Mouse (Mus musculus): ENCODE measurements around the gene Phldb3.
A peak's percentile ranks its signal among the peaks of the same experiment; 100 is the strongest.
"Not testable (repeated sequence)": the region's sequence is repeated elsewhere in the genome, so short reads cannot be mapped to it uniquely, and the experiment has no call there.

Phldb3 gene

GRCm38 (mm10) chr7:24593621-24594308 is 16.8 kb upstream of the Phldb3 start:
- no peak for DNase-seq (ENCODE audit: extremely low spot score, low read depth, low spot score)

- DNase-seq (ENCODE audit: extremely low spot score, low read depth, low spot score): no peak
Observed at GRCm38 (mm10) chr7:24594309-24594803, 16.2 kb upstream of the Phldb3 start.

DNA sequence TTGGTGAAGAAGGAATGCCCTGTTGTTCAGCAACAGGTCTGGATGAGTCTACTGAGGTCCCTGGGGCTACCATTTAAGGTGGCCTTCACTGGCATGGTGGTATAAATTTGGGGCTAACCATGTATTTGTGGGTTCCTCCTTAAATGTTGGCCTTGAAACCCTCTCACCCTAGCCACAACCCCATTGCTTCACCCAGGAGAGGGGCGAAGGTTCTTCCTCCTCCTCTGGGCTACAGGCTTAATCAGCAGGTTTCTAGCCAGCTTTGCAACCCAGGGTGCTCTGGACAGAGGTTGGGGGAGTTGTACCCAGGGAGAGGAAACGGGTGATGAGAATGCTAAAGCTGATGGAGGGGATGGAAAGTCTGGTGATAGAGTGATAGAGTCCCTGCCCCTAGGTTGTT is 15.1 kb upstream of the Phldb3 start:
- DNase-seq (ENCODE audit: extremely low spot score, low read depth, low spot score): no peak

GRCm38 (mm10) chr7:24598121-24598520 is 12.4 kb upstream of the Phldb3 start:
- DNase-seq (ENCODE audit: extremely low spot score, low read depth, low spot score): no peak

DNA sequence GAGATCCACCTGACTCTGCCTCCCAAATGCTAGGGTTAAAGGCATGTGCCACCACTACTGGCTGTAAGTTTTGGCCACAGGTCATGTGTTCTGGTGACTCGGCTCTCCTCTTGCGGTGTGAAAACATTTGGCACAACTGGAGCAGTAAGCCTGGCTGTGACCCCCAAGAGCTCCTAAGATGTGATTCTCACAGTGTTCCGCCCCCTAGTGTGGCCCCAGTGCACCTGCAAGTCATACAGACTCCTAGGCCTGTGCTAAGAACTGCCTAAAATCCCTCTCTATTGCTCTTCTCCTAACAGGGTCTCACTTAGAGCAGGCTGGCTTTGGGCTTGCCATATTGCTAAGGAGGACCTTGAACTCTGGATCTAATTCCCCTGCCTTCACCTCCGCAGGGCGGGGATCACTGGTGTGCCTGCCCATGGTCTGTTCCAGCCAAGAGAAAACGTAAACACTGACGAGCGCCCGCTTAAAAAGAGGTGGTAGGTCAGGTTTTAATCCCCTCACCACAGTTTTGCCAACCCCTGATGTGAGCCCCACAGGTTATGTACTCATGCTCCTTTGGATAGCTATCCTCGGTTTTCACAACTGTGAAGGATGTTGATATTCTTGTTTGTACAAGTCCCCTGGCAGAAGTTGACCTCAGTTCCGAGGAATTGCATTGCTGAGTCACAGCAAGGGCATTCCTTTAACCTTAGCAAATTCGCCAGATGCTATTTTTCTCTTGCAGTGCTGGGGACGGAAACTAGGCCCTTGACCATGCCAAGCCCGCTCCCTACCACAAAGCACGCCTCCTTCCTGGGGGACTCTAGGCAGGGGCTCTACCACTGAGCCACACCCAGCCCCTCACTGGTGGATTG is 11.1 kb upstream of the Phldb3 start:
- DNase-seq (ENCODE audit: extremely low spot score, low read depth, low spot score): no peak

DNA sequence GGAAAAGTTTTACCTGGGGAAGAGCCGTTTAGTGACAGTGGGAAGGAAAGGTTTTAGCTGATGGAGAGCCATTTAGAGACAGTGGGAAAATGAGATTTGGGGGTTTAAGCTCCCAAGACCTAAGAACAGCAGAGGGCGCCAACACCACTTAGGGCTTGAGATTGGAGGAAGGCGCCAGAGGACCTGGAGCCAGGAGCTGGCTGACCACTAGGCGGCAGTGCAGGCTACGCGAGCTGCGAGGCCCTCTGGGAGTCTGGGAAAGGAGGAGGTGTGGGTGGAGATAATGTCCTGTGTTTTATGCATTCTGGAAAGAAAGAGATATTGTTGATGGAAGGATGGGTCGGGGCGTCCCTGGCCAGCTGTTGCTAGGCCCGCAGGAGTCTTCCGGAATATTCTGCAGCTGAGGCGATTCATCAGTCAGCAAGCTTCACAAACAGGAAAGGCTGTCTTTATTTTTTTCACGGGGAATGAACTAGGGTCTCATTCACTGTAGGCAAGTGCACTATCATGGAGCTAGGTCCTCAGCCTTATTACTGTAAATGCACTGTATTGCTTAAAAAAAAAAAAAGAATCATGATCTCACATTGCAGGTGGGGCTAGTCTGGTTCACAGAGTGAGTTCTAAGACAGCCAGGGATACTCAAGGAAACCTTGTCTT is 9.5 kb upstream of the Phldb3 start:
- peak; percentile 86 for DNase-seq (ENCODE audit: extremely low spot score, low read depth, low spot score)

GRCm38 (mm10) chr7:24605561-24605960 is 5.0 kb upstream of the Phldb3 start:
- DNase-seq (ENCODE audit: extremely low spot score, low read depth, low spot score): no peak

- no peak for DNase-seq (ENCODE audit: extremely low spot score, low read depth, low spot score)
Observed at GRCm38 (mm10) chr7:24606046-24606445, 4.5 kb upstream of the Phldb3 start.

- DNase-seq (ENCODE audit: extremely low spot score, low read depth, low spot score): no peak
Observed at GRCm38 (mm10) chr7:24608017-24608416, 2.5 kb upstream of the Phldb3 start.

DNA sequence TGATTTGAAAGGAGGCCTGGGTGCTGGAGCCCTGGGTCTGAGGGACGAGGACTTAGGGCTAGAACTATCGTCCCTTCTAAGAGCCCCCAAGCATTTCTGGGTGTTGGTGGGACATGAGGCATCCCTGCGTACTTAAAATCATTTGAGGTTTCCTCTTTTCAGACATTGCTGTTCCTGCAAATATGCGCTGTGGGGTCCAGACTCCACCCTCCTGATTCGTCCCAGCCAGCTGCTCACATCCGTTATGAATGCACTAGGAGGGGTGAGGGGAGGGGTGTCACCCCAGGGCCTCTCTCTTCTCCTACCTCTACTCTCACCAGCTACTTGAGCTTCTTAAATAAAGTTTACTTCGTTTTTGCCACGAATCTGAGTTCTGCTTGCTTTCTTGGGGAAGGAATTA is 2.0 kb upstream of the Phldb3 start:
- DNase-seq (ENCODE audit: extremely low spot score, low read depth, low spot score): no peak

- DNase-seq (ENCODE audit: extremely low spot score, low read depth, low spot score): no peak
Observed at GRCm38 (mm10) chr7:24610879-24611494, 424 bp downstream of the Phldb3 start.

GRCm38 (mm10) chr7:24611709-24612108 is 1.1 kb downstream of the Phldb3 start:
- no peak for DNase-seq (ENCODE audit: extremely low spot score, low read depth, low spot score)

DNA sequence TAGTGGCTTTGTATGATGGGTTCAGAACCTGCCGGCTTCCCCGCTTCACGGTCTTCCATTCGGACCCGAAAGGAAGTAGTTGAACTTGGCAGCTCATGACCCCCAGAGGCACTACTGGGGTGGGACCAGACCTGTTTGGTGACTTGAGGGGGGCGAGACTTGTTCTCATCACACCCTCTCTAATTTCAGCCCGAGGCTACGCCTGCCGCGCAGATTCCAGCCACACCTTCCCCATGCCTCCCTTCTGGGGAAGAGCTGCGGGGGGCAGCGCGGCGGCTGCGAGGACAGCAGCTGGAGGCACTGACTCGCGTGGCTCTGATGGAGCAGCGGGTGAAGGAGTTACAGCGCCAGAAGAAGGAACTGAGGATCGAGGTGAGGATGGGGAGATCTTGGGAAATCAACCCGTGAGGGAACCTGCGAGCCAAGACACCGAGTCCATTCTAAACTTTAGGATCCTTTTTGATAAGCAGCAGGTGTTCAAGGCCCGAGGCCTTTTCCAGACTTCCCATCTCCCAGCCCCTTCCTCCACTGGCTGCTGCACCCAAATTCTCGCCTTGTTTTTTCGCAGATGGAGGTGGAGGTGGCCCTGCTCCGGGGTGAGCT is 1.8 kb downstream of the Phldb3 start:
- no peak for DNase-seq (ENCODE audit: extremely low spot score, low read depth, low spot score)

- DNase-seq (ENCODE audit: extremely low spot score, low read depth, low spot score): no peak
Observed at GRCm38 (mm10) chr7:24614816-24615215, 4.3 kb downstream of the Phldb3 start.

GRCm38 (mm10) chr7:24617763-24618162 is 7.2 kb downstream of the Phldb3 start:
- no peak for DNase-seq (ENCODE audit: extremely low spot score, low read depth, low spot score)

DNA sequence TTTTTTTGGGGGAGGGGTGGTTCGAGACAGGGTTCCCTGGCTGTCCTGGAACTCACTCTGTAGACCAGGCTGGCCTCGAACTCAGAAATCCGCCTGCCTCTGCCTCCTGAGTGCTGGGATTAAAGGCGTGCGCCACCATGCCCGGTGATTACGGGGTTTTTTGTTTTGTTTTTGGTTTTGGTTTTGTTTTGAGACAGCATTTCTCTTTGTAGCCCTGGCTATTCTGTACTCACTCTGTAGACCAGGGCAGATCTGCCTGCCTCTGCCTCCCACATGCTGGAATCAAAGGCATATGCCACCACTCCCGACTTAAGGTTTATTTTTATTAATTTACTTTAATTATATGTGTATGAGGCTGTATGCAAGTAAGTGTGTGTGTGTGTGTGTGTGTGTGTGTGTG is 7.8 kb downstream of the Phldb3 start:
- not testable (repeated sequence) for DNase-seq (ENCODE audit: extremely low spot score, low read depth, low spot score)

GRCm38 (mm10) chr7:24619671-24620397 is 9.3 kb downstream of the Phldb3 start:
- DNase-seq (ENCODE audit: extremely low spot score, low read depth, low spot score): no peak

DNA sequence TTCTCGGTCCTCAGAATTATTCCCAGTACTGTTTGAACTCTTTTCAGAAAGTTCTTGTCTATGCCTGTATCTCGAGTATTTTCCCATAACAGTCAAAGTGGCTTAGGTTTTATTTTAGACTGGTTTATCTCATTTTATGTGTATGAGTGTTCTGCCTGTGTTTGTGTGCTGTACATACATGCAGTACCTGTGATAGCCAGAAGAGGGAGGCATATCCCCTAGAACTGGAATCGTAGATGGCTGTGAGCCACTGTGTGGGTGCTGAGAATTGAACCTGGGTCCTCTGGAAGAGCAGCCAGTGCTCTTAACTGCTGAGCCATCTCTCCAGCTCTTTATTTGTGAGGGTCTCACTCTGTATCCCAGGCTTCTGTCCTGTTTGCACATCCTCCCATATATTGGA is 10.6 kb downstream of the Phldb3 start:
- DNase-seq (ENCODE audit: extremely low spot score, low read depth, low spot score): no peak

- DNase-seq (ENCODE audit: extremely low spot score, low read depth, low spot score): no peak
Observed at GRCm38 (mm10) chr7:24622967-24623366, 12.4 kb downstream of the Phldb3 start.

All from hindlimb bud, embryonic 11.5 days (tissue).